Mouse (Mus musculus) embryonic facial prominence, embryonic 14.5 days (tissue): Measurements from ENCODE around the gene Cmtm6. TPM values are rescaled to one million over a fixed set of nuclear protein-coding genes. Genes with fewer than 3 reads are reported as not detected.

Experiments used
- ATAC-seq: fragments of 200-750 bp; cut with Nextera tagmentation; 2 replicates; pipeline ENCODE4 v1.8.0; 2017; ENCODE audit warnings: low read depth, moderate number of reproducible peaks, moderate TSS enrichment
- DNase-seq: peaks from one replicate; pipeline ENCODE4 v3.0.0-alpha.2; 2015; ENCODE audit warnings: low spot score
- H3K27ac ChIP-seq: fragments of 300-500 bp; sonication (generic); replicated peaks from 2 replicates; pipeline ENCODE4 v1.5.1; 2014; ENCODE audit warnings: low read depth, mild to moderate bottlenecking, low read length, moderate library complexity
- H3K27me3 ChIP-seq: fragments of 300-500 bp; sonication (generic); replicated peaks from 2 replicates; pipeline ENCODE4 v1.6.1; 2014; ENCODE audit warnings: low read length; ENCODE audit not compliant: control insufficient read depth, insufficient read depth
- H3K36me3 ChIP-seq: fragments of 300-500 bp; sonication (generic); 2 replicates; pipeline ENCODE4 v1.6.1; 2014; ENCODE audit warnings: low read length, mixed read lengths; ENCODE audit not compliant: control insufficient read depth, insufficient read depth
- H3K4me1 ChIP-seq: fragments of 300-500 bp; sonication (generic); 2 replicates; pipeline ENCODE4 v1.6.1; 2014; ENCODE audit warnings: antibody characterized with exemption, low read length; ENCODE audit not compliant: control insufficient read depth, insufficient read depth
- H3K4me2 ChIP-seq: fragments of 300-500 bp; sonication (generic); 2 replicates; pipeline ENCODE4 v1.6.1; 2014; ENCODE audit warnings: low read depth, mild to moderate bottlenecking, low read length, moderate library complexity, mixed read lengths
- H3K4me3 ChIP-seq: fragments of 300-500 bp; sonication (generic); 2 replicates; pipeline ENCODE4 v1.5.1; 2014; ENCODE audit warnings: low read depth, mild to moderate bottlenecking, low read length
- H3K9ac ChIP-seq: fragments of 300-500 bp; sonication (generic); 2 replicates; pipeline ENCODE4 v1.6.1; 2014; ENCODE audit warnings: low read depth, mild to moderate bottlenecking, low read length, moderate library complexity, mixed read lengths
- H3K9me3 ChIP-seq: fragments of 300-500 bp; sonication (generic); 2 replicates; pipeline ENCODE4 v1.6.1; 2016; ENCODE audit warnings: low read length; ENCODE audit not compliant: control insufficient read depth
- whole genome bisulfite sequencing: fragments of 180-500 bp; shearing (Covaris S2); extraction: QIAGEN DNeasy Blood & Tissue Kit; methylation state at CpG from one replicate; pipeline ENCODE4 v1.1.7; 2014; 5-methylcytosine and 5-hydroxymethylcytosine counted together
- polyA plus RNA-seq: library from polyadenylated mRNA; unstranded; fragments of >200 nt; fragmentation: Nextera tagmentation; extraction: Ambion mirVana; gene quantifications from 2 replicates; pipeline ENCODE4 v1.2.1, GENCODE M21; 2014

Gene Cmtm6
- polyA plus RNA-seq, result 44.3 and 45.7 TPM in 2 replicates

DNA sequence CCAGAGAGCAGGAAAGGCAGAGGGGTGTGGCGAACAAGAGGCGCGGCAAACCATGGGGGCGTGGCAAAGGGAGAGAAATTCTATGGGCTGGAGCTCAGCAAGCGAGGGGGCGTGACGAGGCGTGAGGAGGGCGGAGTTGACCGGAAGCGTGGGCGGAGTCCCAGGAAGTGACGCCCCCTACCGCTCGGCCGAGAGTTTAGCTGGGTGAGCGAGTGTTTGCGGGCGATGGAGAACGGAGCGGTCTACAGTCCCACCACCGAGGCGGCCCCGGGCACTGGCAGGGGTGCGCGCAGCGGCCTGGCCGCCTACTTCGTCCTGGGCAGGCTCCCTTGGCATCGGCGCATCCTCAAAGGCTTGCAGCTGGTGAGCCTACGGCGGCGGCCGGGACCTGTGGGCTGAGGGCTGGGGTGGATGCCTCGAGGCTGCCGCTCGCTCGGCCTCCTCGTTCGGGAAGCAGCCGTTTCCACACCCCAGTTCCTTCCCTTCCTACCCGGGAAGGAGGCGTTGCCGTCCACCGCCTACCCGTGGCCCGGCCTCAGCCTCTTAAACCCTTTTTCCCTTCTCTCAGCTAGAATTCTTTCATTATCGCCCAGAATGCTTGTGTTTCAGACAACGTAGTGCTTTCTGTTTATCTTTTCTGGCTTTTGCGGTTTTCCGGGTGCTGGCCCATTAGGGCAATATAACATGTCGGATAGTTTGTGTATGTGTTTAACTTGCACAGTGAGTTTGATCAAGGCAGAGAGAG, at the start of gene Cmtm6:
Cmtm6 (plus strand) TSS at position 106 of the 745 bp plus-strand sequence.
- Histone ChIP-seq H3K4me1 (peaks cover 12% of the 10 kb centered on the region), H3K4me2 (peak within 1 kb of the TSS; percentile 70), H3K4me3 (peak within 1 kb of the TSS; percentile 93), H3K36me3 (no peaks in the 10 kb centered on the region), H3K9ac (peak within 1 kb of the TSS; percentile 88), H3K9me3 (no peaks in the 10 kb centered on the region), H3K27me3 (no peaks in the 10 kb centered on the region), H3K27ac (peak within 1 kb of the TSS; percentile 89)
- peak; percentile 98 for DNase-seq
- ATAC-seq, result peak; percentile 92
- under 1% methylated on average over 30 of the region's 53 CpGs for WGBS

DNA sequence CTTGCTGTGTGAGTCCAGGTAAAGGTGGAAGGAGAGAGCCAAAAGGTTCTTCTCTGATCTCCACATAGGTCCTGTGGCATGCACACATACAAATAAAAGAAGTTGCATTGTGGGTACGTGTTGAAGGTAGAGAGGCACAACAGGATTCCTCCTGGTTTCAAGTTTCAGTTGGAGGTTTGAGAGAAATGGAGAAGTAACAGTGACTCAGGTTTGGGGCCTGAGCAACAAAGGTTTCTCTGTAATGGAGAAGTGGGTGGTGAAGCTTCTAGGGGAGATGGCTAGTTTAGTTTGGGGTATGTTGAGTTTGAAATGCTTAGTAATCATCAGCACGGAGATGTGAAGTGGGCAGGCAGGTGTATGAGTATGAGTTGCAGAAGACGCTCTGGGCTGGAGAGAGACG, 48.7 kb upstream of the Cmtm6 start:
- no peaks in the 10 kb centered on the region for H3K36me3 ChIP-seq
- ATAC-seq, result no peak
- WGBS, result 81% methylated on average over 4 of the region's 4 CpGs

DNA sequence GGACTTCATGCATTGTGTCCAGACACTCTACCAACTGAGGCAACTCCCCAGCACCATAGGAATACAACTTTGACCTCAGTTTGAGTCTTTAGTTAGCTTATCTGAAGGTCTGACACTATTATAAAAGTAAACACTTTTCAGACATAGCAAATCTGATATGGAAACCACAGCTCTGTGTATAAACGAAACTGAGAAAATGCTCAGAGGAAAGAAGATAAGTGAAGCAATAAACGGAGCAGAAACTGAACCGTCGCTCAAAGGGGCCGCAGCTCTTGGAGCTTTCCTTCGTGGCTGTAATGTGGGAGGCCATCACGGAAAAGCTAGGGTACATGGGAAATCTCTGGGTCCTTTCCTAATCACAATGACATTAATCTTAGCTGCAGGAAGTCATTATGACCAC, 44.7 kb upstream of the Cmtm6 start:
- Histone ChIP-seq H3K4me2 (no peak overlapping the region), H3K36me3 (peaks cover 6% of the 10 kb centered on the region; the same call in 1 of the 2 replicates), H3K9me3 (no peaks in the 10 kb centered on the region), H3K4me1 (peaks cover 24% of the 10 kb centered on the region), H3K9ac (no peak overlapping the region), H3K27me3 (no peaks in the 10 kb centered on the region), H3K27ac (no peak overlapping the region), H3K4me3 (no peak overlapping the region)
- ATAC-seq (no peak), DNase-seq (no peak)
- 88% methylated on average over 7 of the region's 7 CpGs for WGBS

More for the DNA sequence above, 48.7 kb upstream of the Cmtm6 start:
- Histone ChIP-seq H3K9ac (no peak overlapping the region), H3K4me3 (no peak overlapping the region), H3K9me3 (no peaks in the 10 kb centered on the region), H3K27me3 (no peaks in the 10 kb centered on the region), H3K4me2 (no peak overlapping the region), H3K4me1 (no peaks in the 10 kb centered on the region), H3K27ac (no peak overlapping the region)
- no peak for DNase-seq

GRCm38 (mm10) chr9:114687639-114688038, 43.3 kb upstream of the Cmtm6 start:
- Histone ChIP-seq H3K4me2 (peak overlapping the region; percentile 61), H3K27ac (no peak overlapping the region), H3K27me3 (no peaks in the 10 kb centered on the region), H3K9ac (peak overlapping the region; percentile 91), H3K4me3 (peak overlapping the region; percentile 97), H3K9me3 (no peaks in the 10 kb centered on the region), H3K4me1 (peaks cover 24% of the 10 kb centered on the region), H3K36me3 (peaks cover 12% of the 10 kb centered on the region)
- 79% methylated on average over 13 of the region's 13 CpGs for WGBS
- DNase-seq (no peak), ATAC-seq (no peak)

DNA sequence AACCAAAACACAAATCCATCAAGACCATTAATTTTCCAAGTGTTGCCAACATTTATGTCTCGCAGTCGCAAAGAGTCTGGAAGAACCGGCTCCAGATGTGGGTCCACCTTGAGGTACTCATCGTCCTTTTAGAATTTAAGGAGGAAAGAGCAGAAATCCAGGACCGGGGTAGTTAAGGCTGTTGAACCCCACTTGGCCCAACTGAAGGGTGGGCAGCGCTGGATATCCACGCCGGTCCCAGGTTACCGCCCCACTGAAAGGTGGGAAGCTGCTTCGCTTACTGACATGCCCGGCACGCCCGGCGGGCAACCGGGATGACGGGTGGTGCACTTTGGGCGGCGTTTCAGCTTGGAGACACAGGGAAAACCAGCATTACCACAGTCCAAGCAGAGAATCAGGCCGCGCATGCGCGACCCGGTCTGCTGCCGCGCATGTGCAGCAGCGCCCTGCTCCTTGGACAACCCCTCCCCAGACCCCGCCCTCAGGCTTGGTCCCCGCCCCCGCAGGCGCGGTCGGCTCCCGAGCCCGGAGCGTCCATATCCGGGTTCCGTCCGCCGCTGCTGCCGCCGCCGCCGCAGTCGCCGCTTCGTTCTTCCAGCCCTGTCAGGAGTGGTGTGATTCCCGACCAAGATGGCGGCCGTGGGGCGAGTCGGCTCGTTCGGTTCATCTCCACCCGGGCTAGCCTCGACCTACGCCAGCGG, 42.5 kb upstream of the Cmtm6 start, which contains the start of gene Dync1li1:
Dync1li1 (plus strand) TSS at position 539 of the 701 bp plus-strand sequence.
- H3K4me1 ChIP-seq, result peaks cover 24% of the 10 kb centered on the region
- H3K9ac ChIP-seq, result peak within 1 kb of the TSS; percentile 91
- ATAC-seq (peak; percentile 97), DNase-seq (peak; percentile 98)
- no peaks in the 10 kb centered on the region for H3K27me3 ChIP-seq
- peak within 1 kb of the TSS; percentile 91 for H3K27ac ChIP-seq
- WGBS, result under 1% methylated on average over 18 of the region's 57 CpGs
- peak within 1 kb of the TSS; percentile 97 for H3K4me3 ChIP-seq
- peak within 1 kb of the TSS; percentile 95 for H3K4me2 ChIP-seq
- peaks cover 19% of the 10 kb centered on the region for H3K36me3 ChIP-seq
- no peaks in the 10 kb centered on the region for H3K9me3 ChIP-seq

DNA sequence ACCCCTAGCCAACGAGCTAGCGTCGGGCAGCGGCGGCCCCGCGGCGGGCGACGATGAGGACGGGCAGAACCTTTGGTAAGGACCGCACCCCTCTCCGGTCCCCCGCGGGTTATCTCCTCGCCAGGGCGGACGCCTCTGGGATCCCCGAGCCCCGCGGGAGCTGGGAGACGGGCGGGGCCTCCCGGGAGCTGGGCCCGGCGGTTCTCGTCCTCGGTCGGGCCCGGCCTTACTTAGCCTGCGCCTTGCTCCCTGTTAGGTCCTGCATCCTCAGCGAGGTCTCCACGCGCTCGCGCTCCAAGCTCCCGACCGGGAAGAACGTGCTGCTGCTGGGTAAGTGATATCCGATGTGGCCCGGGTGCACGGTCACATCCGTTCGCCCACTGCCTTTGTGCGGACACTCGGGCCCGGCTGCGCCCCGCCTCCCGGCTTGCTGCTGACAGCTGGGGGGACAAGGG, 41.9 kb upstream of the Cmtm6 start:
- peak; percentile 69 for ATAC-seq
- peak overlapping the region; percentile 95 for H3K4me2 ChIP-seq
- H3K27me3 ChIP-seq, result no peaks in the 10 kb centered on the region
- H3K36me3 ChIP-seq, result peaks cover 23% of the 10 kb centered on the region
- H3K9me3 ChIP-seq, result no peaks in the 10 kb centered on the region
- peak; percentile 48 for DNase-seq
- peak overlapping the region; percentile 91 for H3K9ac ChIP-seq
- peak overlapping the region; percentile 91 for H3K27ac ChIP-seq
- peaks cover 24% of the 10 kb centered on the region for H3K4me1 ChIP-seq
- WGBS, result 0% methylated on average over 21 of the region's 50 CpGs
- H3K4me3 ChIP-seq, result peak overlapping the region; percentile 97

DNA sequence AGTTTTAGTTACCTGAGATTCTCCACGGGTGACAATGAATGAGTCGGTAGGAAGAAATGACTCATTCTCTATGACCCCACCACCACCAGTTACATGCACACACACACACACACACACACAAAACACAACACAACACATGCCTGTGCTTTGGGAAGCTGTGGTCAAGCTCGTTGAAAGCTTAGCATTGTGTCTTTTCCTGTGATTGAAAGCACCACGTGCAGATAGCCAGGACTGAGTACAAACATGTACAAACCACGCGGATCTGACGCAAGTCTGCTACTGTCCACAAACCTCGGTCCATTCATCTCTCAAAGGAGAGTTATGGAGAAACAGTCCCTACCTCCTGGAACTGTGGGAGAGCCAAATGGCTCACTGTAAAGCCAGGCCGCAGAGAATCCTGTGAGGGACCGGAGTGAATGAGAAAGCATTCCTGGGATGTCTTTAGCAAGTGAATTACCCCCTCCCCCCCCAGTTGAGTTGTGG, 40.8 kb upstream of the Cmtm6 start:
- H3K4me3 ChIP-seq, result peak overlapping the region; percentile 97
- ATAC-seq, result no peak
- DNase-seq, result peak; percentile 43
- peaks cover 35% of the 10 kb centered on the region for H3K36me3 ChIP-seq
- no peak overlapping the region for H3K27ac ChIP-seq
- peak overlapping the region; percentile 95 for H3K4me2 ChIP-seq
- peaks cover 24% of the 10 kb centered on the region for H3K4me1 ChIP-seq
- H3K9ac ChIP-seq, result peak overlapping the region; percentile 91; the same call in 1 of the 2 replicates
- no peaks in the 10 kb centered on the region for H3K9me3 ChIP-seq
- 11% methylated on average over 10 of the region's 10 CpGs for WGBS
- no peaks in the 10 kb centered on the region for H3K27me3 ChIP-seq

DNA sequence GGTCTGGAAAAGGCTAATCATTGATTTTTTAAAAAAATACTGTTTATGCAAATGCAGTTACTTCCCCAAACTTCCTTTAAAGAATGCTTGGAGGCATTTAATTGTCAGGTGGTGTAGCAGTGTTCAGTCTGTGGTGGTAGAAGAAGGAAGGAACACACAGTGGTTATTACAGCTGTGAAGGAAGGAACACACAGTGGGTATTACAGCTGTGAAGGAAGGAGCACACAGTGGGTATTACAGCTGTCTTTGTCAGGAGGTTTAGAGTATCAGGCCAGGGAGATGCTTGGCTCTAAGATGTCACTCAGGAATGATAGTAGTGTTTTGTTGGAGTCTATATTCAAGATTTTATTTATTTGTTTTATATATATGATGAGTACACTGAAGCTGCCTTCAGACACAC, 39.8 kb upstream of the Cmtm6 start:
- no peak overlapping the region for H3K4me2 ChIP-seq
- DNase-seq, result no peak
- H3K4me1 ChIP-seq, result peaks cover 24% of the 10 kb centered on the region
- peaks cover 36% of the 10 kb centered on the region for H3K36me3 ChIP-seq
- no peaks in the 10 kb centered on the region for H3K9me3 ChIP-seq
- no peaks in the 10 kb centered on the region for H3K27me3 ChIP-seq
- no peak overlapping the region for H3K9ac ChIP-seq
- H3K27ac ChIP-seq, result no peak overlapping the region
- H3K4me3 ChIP-seq, result no peak overlapping the region
- ATAC-seq, result no peak
